Mouse (Mus musculus) stomach, postnatal 0 days (tissue): Measurements from ENCODE around the gene Zfp423. TPM values are rescaled to one million over a fixed set of nuclear protein-coding genes. Genes with fewer than 3 reads are reported as not detected.

Experiments
- ATAC-seq: fragments of 200-750 bp; cut with Nextera tagmentation; 2 replicates; pipeline ENCODE4 v1.8.0; 2017; ENCODE audit not compliant: low FRiP score, low TSS enrichment
- DNase-seq: peaks from one replicate; pipeline ENCODE4 v3.0.0-alpha.2; 2016; ENCODE audit warnings: low spot score
- H3K27ac ChIP-seq: fragments of 300-500 bp; sonication (generic); replicated peaks from 2 replicates; pipeline ENCODE4 v1.5.1; 2014; ENCODE audit warnings: mild to moderate bottlenecking, control low read depth
- H3K27me3 ChIP-seq: fragments of 300-500 bp; sonication (generic); 2 replicates; pipeline ENCODE4 v1.6.1; 2014; ENCODE audit warnings: low read length; ENCODE audit not compliant: control insufficient read depth, insufficient read depth
- H3K36me3 ChIP-seq: fragments of 300-500 bp; sonication (generic); 2 replicates; pipeline ENCODE4 v1.6.1; 2014; ENCODE audit warnings: low read length, mixed read lengths; ENCODE audit not compliant: control insufficient read depth, insufficient read depth
- H3K4me1 ChIP-seq: fragments of 300-500 bp; sonication (generic); replicated peaks from 2 replicates; pipeline ENCODE4 v1.6.1; 2014; ENCODE audit warnings: antibody characterized with exemption; ENCODE audit not compliant: control insufficient read depth, insufficient read depth
- H3K4me2 ChIP-seq: fragments of 300-500 bp; sonication (generic); replicated peaks from 2 replicates; pipeline ENCODE4 v1.6.1; 2014; ENCODE audit warnings: low read depth, mild to moderate bottlenecking, control low read depth, moderate library complexity
- H3K4me3 ChIP-seq: fragments of 300-500 bp; sonication (generic); 2 replicates; pipeline ENCODE4 v1.5.1; 2014; ENCODE audit warnings: low read depth, low read length, control low read depth
- H3K9ac ChIP-seq: fragments of 300-500 bp; sonication (generic); 2 replicates; pipeline ENCODE4 v1.6.1; 2014; ENCODE audit warnings: mild to moderate bottlenecking, low read length, control low read depth, mixed read lengths
- H3K9me3 ChIP-seq: fragments of 300-500 bp; sonication (generic); 2 replicates; pipeline ENCODE4 v1.6.1; 2016; ENCODE audit warnings: low read length; ENCODE audit not compliant: control insufficient read depth
- CTCF ChIP-seq: IDR thresholded peaks from 2 replicates; pipeline ENCODE4 v1.5.1; 2016; ENCODE audit warnings: antibody characterized with exemption, low read depth, mild to moderate bottlenecking, moderate library complexity
- EP300 ChIP-seq: optimal IDR thresholded peaks from 2 replicates; pipeline ENCODE3; 2016; ENCODE audit warnings: antibody characterized with exemption
- WGBS: fragments of 180-500 bp; shearing (Covaris S2); extraction: QIAGEN DNeasy Blood & Tissue Kit; methylation state at CpG from one replicate; pipeline ENCODE4 v1.1.7; 2014; 5-methylcytosine and 5-hydroxymethylcytosine counted together
- polyA plus RNA-seq: library from polyadenylated mRNA; unstranded; fragments of >200 nt; fragmentation: Nextera tagmentation; extraction: Ambion mirVana; gene quantifications from 2 replicates; pipeline ENCODE4 v1.2.1, GENCODE M21; 2015

Gene Zfp423
- polyA plus RNA-seq, 1 experiment from 2014 or later, result 2.6 TPM

GRCm38 (mm10) chr8:87645829-87646483, 313.4 kb downstream of the Zfp423 start:
- Histone ChIP-seq H3K4me1 (no peaks in the 10 kb centered on the region), H3K4me3 (no peak overlapping the region), H3K36me3 (no peaks in the 10 kb centered on the region), H3K27ac (no peak overlapping the region), H3K4me2 (no peak overlapping the region), H3K9me3 (no peaks in the 10 kb centered on the region), H3K9ac (no peak overlapping the region), H3K27me3 (no peaks in the 10 kb centered on the region)
- WGBS, result 66% methylated on average over 5 of the region's 5 CpGs
- DNase-seq, result no peak
- TF ChIP-seq CTCF, result no peak
- TF ChIP-seq EP300, result no peak
- no peak for ATAC-seq

DNA sequence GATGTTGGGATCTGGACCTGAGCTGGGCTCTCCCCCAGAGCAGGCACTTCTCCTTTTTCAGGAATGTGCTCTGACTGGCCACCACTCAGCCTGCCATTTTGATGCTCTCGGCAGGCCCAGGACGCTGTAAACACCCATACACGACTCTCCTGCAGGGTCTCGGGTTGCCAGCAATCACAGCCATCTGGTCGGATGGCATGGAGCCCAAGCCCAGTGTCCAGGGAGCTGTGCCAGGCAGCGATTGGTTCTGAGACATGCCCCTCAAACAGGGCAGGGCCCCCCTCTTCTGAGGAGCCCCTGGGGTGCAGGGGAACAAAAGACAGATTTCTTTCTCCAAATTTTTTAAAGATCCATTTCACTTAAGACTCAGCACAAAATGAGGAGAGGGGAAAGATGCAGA, 314.0 kb downstream of the Zfp423 start:
- WGBS, result 32% methylated on average over 6 of the region's 6 CpGs
- H3K4me1 ChIP-seq, result no peaks in the 10 kb centered on the region
- TF ChIP-seq CTCF, result no peak
- TF ChIP-seq EP300, result no peak
- no peak overlapping the region for H3K9ac ChIP-seq
- H3K4me2 ChIP-seq, result no peak overlapping the region
- H3K9me3 ChIP-seq, result no peaks in the 10 kb centered on the region
- ATAC-seq, result no peak
- DNase-seq, result peak; percentile 23
- H3K27ac ChIP-seq, result no peak overlapping the region
- H3K36me3 ChIP-seq, result no peaks in the 10 kb centered on the region
- H3K4me3 ChIP-seq, result no peak overlapping the region
- H3K27me3 ChIP-seq, result no peaks in the 10 kb centered on the region

DNA sequence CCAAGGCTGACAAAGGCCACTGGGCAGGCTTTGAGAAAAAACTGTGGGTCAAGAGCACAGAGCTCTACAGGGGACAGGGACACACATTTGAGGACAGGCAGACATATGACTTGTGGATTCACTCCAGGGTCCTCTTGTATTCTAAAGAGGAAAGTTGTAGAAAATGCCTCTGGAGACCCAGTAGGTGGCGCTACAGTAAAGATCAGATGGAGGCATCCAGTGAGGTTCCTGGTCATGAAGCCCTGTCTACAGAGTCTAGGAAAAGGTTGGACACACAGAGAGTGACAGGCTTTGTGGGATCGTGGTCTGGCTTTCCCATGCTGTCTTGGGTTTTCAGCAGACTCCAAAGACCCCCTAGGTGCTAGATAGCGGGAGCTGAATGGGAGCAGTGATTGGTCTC, 318.5 kb downstream of the Zfp423 start:
- DNase-seq (no peak), ATAC-seq (no peak)
- no peaks in the 10 kb centered on the region for H3K36me3 ChIP-seq
- no peaks in the 10 kb centered on the region for H3K27me3 ChIP-seq
- H3K4me3 ChIP-seq, result no peak overlapping the region
- H3K27ac ChIP-seq, result no peak overlapping the region
- H3K9me3 ChIP-seq, result no peaks in the 10 kb centered on the region
- no peak overlapping the region for H3K9ac ChIP-seq
- WGBS, result 53% methylated on average over 3 of the region's 3 CpGs
- no peaks in the 10 kb centered on the region for H3K4me1 ChIP-seq
- no peak for TF ChIP-seq EP300
- peak; percentile 74 for TF ChIP-seq CTCF
- H3K4me2 ChIP-seq, result no peak overlapping the region

DNA sequence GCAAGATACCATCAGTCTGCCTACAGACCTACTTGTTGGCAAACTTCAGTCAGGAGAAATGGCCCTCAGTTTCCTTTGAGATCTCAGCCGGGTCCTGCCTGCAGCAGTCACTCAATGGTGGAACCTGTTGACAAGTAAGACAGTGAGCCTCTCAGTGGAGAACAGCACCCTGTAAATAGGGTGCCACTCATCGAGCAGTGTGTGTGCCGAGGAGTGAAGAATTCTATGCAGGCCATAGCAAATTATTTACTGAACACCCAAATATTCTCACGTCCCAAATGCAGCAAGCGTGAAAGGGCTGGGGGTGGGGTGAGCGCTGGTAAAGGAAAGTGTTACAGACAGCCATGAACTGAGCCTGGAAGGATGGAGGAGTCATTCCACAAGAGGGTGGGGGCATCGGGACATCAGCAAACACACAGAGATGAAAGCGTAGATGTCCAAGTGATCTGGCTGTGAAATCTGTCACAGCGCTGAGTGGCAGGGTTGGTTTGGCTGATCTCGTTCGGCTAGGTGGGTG, 323.1 kb downstream of the Zfp423 start:
- WGBS, result 66% methylated on average over 11 of the region's 11 CpGs

DNA sequence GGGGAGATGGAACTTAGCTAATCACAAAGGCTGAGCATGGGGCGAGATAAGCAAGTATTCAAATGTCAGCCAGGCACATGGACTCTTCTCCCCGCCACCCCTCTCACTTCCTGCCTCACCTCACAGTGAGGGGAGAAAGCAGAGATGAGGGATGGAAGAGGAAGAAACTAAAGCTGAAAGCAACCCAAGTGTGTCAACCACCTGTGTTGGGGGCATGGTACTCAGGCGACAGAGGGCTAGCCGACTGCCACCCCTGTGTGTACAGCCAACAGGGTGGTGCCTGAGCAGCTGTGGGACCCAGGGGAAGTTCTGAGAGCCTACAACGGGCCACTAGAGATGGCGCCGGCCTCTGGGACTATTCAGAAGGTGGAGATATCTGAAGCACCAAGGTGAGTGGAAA, 327.6 kb downstream of the Zfp423 start:
- Histone ChIP-seq H3K9ac (no peak overlapping the region), H3K4me1 (no peaks in the 10 kb centered on the region), H3K4me3 (no peak overlapping the region), H3K9me3 (no peaks in the 10 kb centered on the region), H3K27me3 (no peaks in the 10 kb centered on the region), H3K36me3 (no peaks in the 10 kb centered on the region), H3K4me2 (no peak overlapping the region), H3K27ac (no peak overlapping the region)
- 78% methylated on average over 7 of the region's 7 CpGs for WGBS
- DNase-seq (no peak), ATAC-seq (no peak)
- TF ChIP-seq EP300 (no peak), CTCF (no peak)

More for the DNA sequence above, 323.1 kb downstream of the Zfp423 start:
- Histone ChIP-seq H3K4me2 (no peak overlapping the region), H3K4me1 (no peaks in the 10 kb centered on the region), H3K27ac (no peak overlapping the region), H3K27me3 (no peaks in the 10 kb centered on the region), H3K4me3 (no peak overlapping the region), H3K9me3 (no peaks in the 10 kb centered on the region), H3K9ac (no peak overlapping the region), H3K36me3 (no peaks in the 10 kb centered on the region)
- ATAC-seq, result no peak
- TF ChIP-seq EP300 (no peak), CTCF (no peak)
- no peak for DNase-seq

- Histone ChIP-seq H3K27me3 (no peaks in the 10 kb centered on the region), H3K9ac (no peak overlapping the region)
- TF ChIP-seq EP300 (no peak), CTCF (no peak)
Measured at GRCm38 (mm10) chr8:87629656-87630055, 329.7 kb downstream of the Zfp423 start.

More at GRCm38 (mm10) chr8:87629656-87630055, 329.7 kb downstream of the Zfp423 start:
- WGBS, result 30% methylated on average over 6 of the region's 6 CpGs
- no peaks in the 10 kb centered on the region for H3K36me3 ChIP-seq
- ATAC-seq (no peak), DNase-seq (no peak)
- H3K4me2 ChIP-seq, result no peak overlapping the region
- 0 out of 2 replicates have a peak, but pooled peaks cover 2% of the 10 kb centered on the region for H3K9me3 ChIP-seq
- no peak overlapping the region for H3K27ac ChIP-seq
- H3K4me1 ChIP-seq, result no peaks in the 10 kb centered on the region
- no peak overlapping the region for H3K4me3 ChIP-seq
